Mouse (Mus musculus) WW6 (cell line): ENCODE measurements around the gene C1ra.
A peak's percentile ranks its signal among the peaks of the same experiment; 100 is the strongest.
"Not testable (repeated sequence)": the region's sequence is repeated elsewhere in the genome, so short reads cannot be mapped to it uniquely, and the experiment has no call there.

Experiments used
- DNase-seq: peaks from one replicate; pipeline ENCODE4 v3.0.0-alpha.2; 2013; ENCODE audit warnings: low read depth, low spot score

Gene C1ra

GRCm38 (mm10) chr6:124485414-124486144, 26.6 kb upstream of the C1ra start:
- DNase-seq = no peak

GRCm38 (mm10) chr6:124487509-124487908, 24.7 kb upstream of the C1ra start:
- DNase-seq = no peak

- DNase-seq = no peak
Measured at GRCm38 (mm10) chr6:124488952-124489351, 23.3 kb upstream of the C1ra start.

- no peak for DNase-seq
Measured at GRCm38 (mm10) chr6:124491427-124491826, 20.8 kb upstream of the C1ra start.

GRCm38 (mm10) chr6:124492842-124493561, 19.2 kb upstream of the C1ra start, which contains the start of gene C1rl:
TSS of gene C1rl (plus strand) at chr6:124493113.
- peak; percentile 92 for DNase-seq

GRCm38 (mm10) chr6:124493886-124494285, 18.3 kb upstream of the C1ra start:
- DNase-seq = no peak

GRCm38 (mm10) chr6:124496054-124496453, 16.2 kb upstream of the C1ra start:
- no peak for DNase-seq

- DNase-seq = no peak
Measured at GRCm38 (mm10) chr6:124499914-124500566, 12.2 kb upstream of the C1ra start.

- DNase-seq = no peak
Measured at GRCm38 (mm10) chr6:124501473-124501872, 10.7 kb upstream of the C1ra start.

- DNase-seq = no peak
Measured at GRCm38 (mm10) chr6:124502021-124502420, 10.2 kb upstream of the C1ra start.

GRCm38 (mm10) chr6:124505028-124505427, 7.2 kb upstream of the C1ra start:
- DNase-seq = no peak

GRCm38 (mm10) chr6:124506991-124507390, 5.2 kb upstream of the C1ra start:
- DNase-seq = no peak

- DNase-seq = no peak
Measured at GRCm38 (mm10) chr6:124508292-124508691, 3.9 kb upstream of the C1ra start.

- DNase-seq = not testable (repeated sequence)
Measured at GRCm38 (mm10) chr6:124509192-124509591, 3.0 kb upstream of the C1ra start.

- no peak for DNase-seq
Measured at GRCm38 (mm10) chr6:124511936-124512335, 269 bp upstream of the C1ra start.

GRCm38 (mm10) chr6:124517733-124518132, 5.5 kb downstream of the C1ra start:
- DNase-seq = not testable (repeated sequence)

GRCm38 (mm10) chr6:124522082-124522481, 9.9 kb downstream of the C1ra start:
- not testable (repeated sequence) for DNase-seq

GRCm38 (mm10) chr6:124527881-124528280, 15.7 kb downstream of the C1ra start:
- DNase-seq = no peak

- DNase-seq = no peak
Measured at GRCm38 (mm10) chr6:124531077-124531476, 18.9 kb downstream of the C1ra start.

GRCm38 (mm10) chr6:124536125-124536829, 24.1 kb downstream of the C1ra start:
- not testable (repeated sequence) for DNase-seq

- DNase-seq = not testable (repeated sequence)
Measured at GRCm38 (mm10) chr6:124541176-124541575, 29.0 kb downstream of the C1ra start.

- peak; percentile 43 for DNase-seq
Measured at GRCm38 (mm10) chr6:124542284-124542683, 30.1 kb downstream of the C1ra start, which contains the start of gene C1s1. TSS of gene C1s1 (minus strand) at chr6:124542359.
